Mouse (Mus musculus): ENCODE results near the gene Gm47985. TPM values are rescaled to one million over a fixed set of nuclear protein-coding genes. Genes with fewer than 3 reads are reported as not detected.
"Not testable (repeated sequence)": the region's sequence is repeated elsewhere in the genome, so short reads cannot be mapped to it uniquely, and the experiment has no call there.

Gm47985 gene
- polyA plus RNA-seq, 1 experiment from 2014 or later: 2.6 TPM

- WGBS: 65% methylated on average over 2 of the region's 2 CpGs
- Histone ChIP-seq H3K4me2 (no peak overlapping the region), H3K4me1 (peaks cover 20% of the 10 kb centered on the region), H3K9me3 (no peaks in the 10 kb centered on the region), H3K27ac (replicated peaks) (no peak overlapping the region), H3K9ac (no peak overlapping the region), H3K27me3 (replicated peaks) (no peaks in the 10 kb centered on the region), H3K4me3 (no peak overlapping the region), H3K36me3 (no peaks in the 10 kb centered on the region)
- no peak for ATAC-seq (ENCODE audit: extremely low read depth, insufficient number of reproducible peaks, low FRiP score, low TSS enrichment)
Measured at GRCm38 (mm10) chr1:151178505-151179083, 3.7 kb upstream of the Gm47985 start.

GRCm38 (mm10) chr1:151180167-151180566 lies 2.2 kb upstream of the Gm47985 start:
- Histone ChIP-seq H3K4me2 (no peak overlapping the region), H3K9me3 (no peaks in the 10 kb centered on the region)
- 81% methylated on average over 2 of the region's 2 CpGs for WGBS

GRCm38 (mm10) chr1:151186186-151186585 lies 3.8 kb downstream of the Gm47985 start:
- 65% methylated on average over 3 of the region's 3 CpGs for WGBS
- H3K27me3 ChIP-seq (replicated peaks); H3K9ac ChIP-seq; H3K4me2 ChIP-seq; H3K36me3 ChIP-seq; H3K27ac ChIP-seq (replicated peaks); H3K9me3 ChIP-seq; H3K4me3 ChIP-seq; ATAC-seq (ENCODE audit: extremely low read depth, insufficient number of reproducible peaks, low FRiP score, low TSS enrichment); H3K4me1 ChIP-seq: not testable (repeated sequence)

More at GRCm38 (mm10) chr1:151180167-151180566, 2.2 kb upstream of the Gm47985 start:
- H3K4me1 ChIP-seq: peaks cover 20% of the 10 kb centered on the region
- no peaks in the 10 kb centered on the region for H3K27me3 ChIP-seq (replicated peaks)
- no peak overlapping the region for H3K27ac ChIP-seq (replicated peaks)
- no peak for ATAC-seq (ENCODE audit: extremely low read depth, insufficient number of reproducible peaks, low FRiP score, low TSS enrichment)
- H3K36me3 ChIP-seq: no peaks in the 10 kb centered on the region
- H3K9ac ChIP-seq: no peak overlapping the region
- no peak overlapping the region for H3K4me3 ChIP-seq

- not testable (repeated sequence) for H3K9me3 ChIP-seq; H3K4me3 ChIP-seq; H3K27me3 ChIP-seq (replicated peaks); H3K27ac ChIP-seq (replicated peaks); H3K4me2 ChIP-seq; H3K4me1 ChIP-seq; ATAC-seq (ENCODE audit: extremely low read depth, insufficient number of reproducible peaks, low FRiP score, low TSS enrichment); H3K36me3 ChIP-seq; H3K9ac ChIP-seq
- WGBS: 47% methylated on average over 4 of the region's 4 CpGs
Measured at GRCm38 (mm10) chr1:151186879-151187424, 4.6 kb downstream of the Gm47985 start.

GRCm38 (mm10) chr1:151188469-151188868 lies 6.1 kb downstream of the Gm47985 start:
- ATAC-seq (ENCODE audit: extremely low read depth, insufficient number of reproducible peaks, low FRiP score, low TSS enrichment): no peak
- no peak overlapping the region for H3K4me2 ChIP-seq
- H3K4me1 ChIP-seq: no peaks in the 10 kb centered on the region
- H3K9ac ChIP-seq: no peak overlapping the region
- no peak overlapping the region for H3K27ac ChIP-seq (replicated peaks)
- no peak overlapping the region for H3K4me3 ChIP-seq
- no peaks in the 10 kb centered on the region for H3K27me3 ChIP-seq (replicated peaks)
- 73% methylated on average over 4 of the region's 4 CpGs for WGBS
- H3K36me3 ChIP-seq: no peaks in the 10 kb centered on the region
- H3K9me3 ChIP-seq: no peaks in the 10 kb centered on the region

GRCm38 (mm10) chr1:151192075-151192474 lies 9.7 kb downstream of the Gm47985 start, which contains the start of gene Gm8947:
Gm8947 (plus strand) TSS chr1:151192376.
- 17% methylated on average over 1 of the region's 7 CpGs for WGBS
- not testable (repeated sequence) for H3K4me2 ChIP-seq; ATAC-seq (ENCODE audit: extremely low read depth, insufficient number of reproducible peaks, low FRiP score, low TSS enrichment); H3K4me3 ChIP-seq; H3K9me3 ChIP-seq; H3K27me3 ChIP-seq (replicated peaks); H3K9ac ChIP-seq; H3K4me1 ChIP-seq; H3K27ac ChIP-seq (replicated peaks); H3K36me3 ChIP-seq

- not testable (repeated sequence) for H3K4me3 ChIP-seq; H3K27me3 ChIP-seq (replicated peaks); ATAC-seq (ENCODE audit: extremely low read depth, insufficient number of reproducible peaks, low FRiP score, low TSS enrichment); H3K36me3 ChIP-seq; H3K27ac ChIP-seq (replicated peaks); H3K4me1 ChIP-seq; H3K9me3 ChIP-seq; H3K4me2 ChIP-seq; H3K9ac ChIP-seq
- WGBS: 88% methylated on average over 15 of the region's 15 CpGs
Measured at GRCm38 (mm10) chr1:151192739-151193138, 10.4 kb downstream of the Gm47985 start.

- not testable (repeated sequence) for H3K27ac ChIP-seq (replicated peaks); H3K36me3 ChIP-seq; H3K4me3 ChIP-seq; H3K4me1 ChIP-seq; ATAC-seq (ENCODE audit: extremely low read depth, insufficient number of reproducible peaks, low FRiP score, low TSS enrichment); H3K27me3 ChIP-seq (replicated peaks); H3K4me2 ChIP-seq; H3K9ac ChIP-seq; H3K9me3 ChIP-seq
- 74% methylated on average over 4 of the region's 4 CpGs for WGBS
Measured at GRCm38 (mm10) chr1:151195986-151196385, 13.6 kb downstream of the Gm47985 start.

- H3K27me3 ChIP-seq (replicated peaks); H3K36me3 ChIP-seq: not testable (repeated sequence)
- 44% methylated on average over 3 of the region's 3 CpGs for WGBS
Measured at GRCm38 (mm10) chr1:151196690-151197089, 14.4 kb downstream of the Gm47985 start.

GRCm38 (mm10) chr1:151198120-151198519 lies 15.8 kb downstream of the Gm47985 start, which contains the start of gene Gm47995:
Gm47995 (plus strand) TSS chr1:151198448.
- WGBS: 59% methylated on average over 2 of the region's 4 CpGs
- H3K27me3 ChIP-seq (replicated peaks); H3K36me3 ChIP-seq; H3K27ac ChIP-seq (replicated peaks); H3K9ac ChIP-seq; H3K4me3 ChIP-seq; H3K9me3 ChIP-seq; ATAC-seq (ENCODE audit: extremely low read depth, insufficient number of reproducible peaks, low FRiP score, low TSS enrichment); H3K4me1 ChIP-seq; H3K4me2 ChIP-seq: not testable (repeated sequence)

More at GRCm38 (mm10) chr1:151196690-151197089, 14.4 kb downstream of the Gm47985 start:
- H3K9me3 ChIP-seq; H3K9ac ChIP-seq; H3K4me1 ChIP-seq; ATAC-seq (ENCODE audit: extremely low read depth, insufficient number of reproducible peaks, low FRiP score, low TSS enrichment); H3K4me3 ChIP-seq; H3K27ac ChIP-seq (replicated peaks); H3K4me2 ChIP-seq: not testable (repeated sequence)

- H3K4me2 ChIP-seq; H3K27me3 ChIP-seq (replicated peaks); ATAC-seq (ENCODE audit: extremely low read depth, insufficient number of reproducible peaks, low FRiP score, low TSS enrichment); H3K4me3 ChIP-seq; H3K36me3 ChIP-seq; H3K9ac ChIP-seq; H3K4me1 ChIP-seq; H3K9me3 ChIP-seq; H3K27ac ChIP-seq (replicated peaks): not testable (repeated sequence)
Measured at GRCm38 (mm10) chr1:151200620-151201019, 18.3 kb downstream of the Gm47985 start.

- not testable (repeated sequence) for H3K4me2 ChIP-seq; H3K27ac ChIP-seq (replicated peaks); H3K27me3 ChIP-seq (replicated peaks); H3K4me3 ChIP-seq; H3K9me3 ChIP-seq; H3K4me1 ChIP-seq; H3K36me3 ChIP-seq; H3K9ac ChIP-seq; ATAC-seq (ENCODE audit: extremely low read depth, insufficient number of reproducible peaks, low FRiP score, low TSS enrichment)
- 36% methylated on average over 3 of the region's 5 CpGs for WGBS
Measured at GRCm38 (mm10) chr1:151202771-151203170, 20.4 kb downstream of the Gm47985 start.
